ENCODE assay signal across 17 mouse cellular contexts in the genomic region with DNA sequence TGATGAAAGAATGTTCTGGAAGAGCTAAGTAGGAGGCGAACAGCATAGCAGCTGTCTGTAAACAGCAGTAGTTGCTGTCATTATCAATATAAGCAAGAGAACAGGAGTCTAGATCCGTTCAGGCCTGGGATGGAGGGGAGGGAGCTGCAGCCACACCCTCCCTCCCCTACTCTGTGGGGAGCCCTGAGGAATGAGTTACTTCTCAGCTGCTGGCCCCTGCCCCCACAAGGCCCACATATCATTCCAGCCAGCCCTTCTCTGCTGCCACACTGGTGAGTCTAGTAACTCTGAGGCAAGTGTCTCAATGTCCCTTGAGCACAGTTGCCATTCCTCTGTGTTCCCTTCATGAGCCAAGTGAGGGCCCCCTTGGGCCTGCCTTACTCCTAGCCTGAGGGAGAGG. TPM values are rescaled to one million over a fixed set of nuclear protein-coding genes. Genes with fewer than 3 reads are reported as not detected.
DNase-seq lines count a peak whose midpoint lies in the region; ATAC-seq and TF ChIP-seq lines count a peak whose summit lies in the region.
"Had no signal": no experiment of that assay in that cellular context is flagged by ENCODE, and none has a peak within 500 bp of the region (broad histone marks: within the 10 kb centered on the region; RNA-seq: fewer than 3 reads in every experiment).

No protein-coding gene starts in this region.

- no peak for TF ChIP-seq CTCF in MEL (IDR thresholded peaks at IDR 0.05 in 2 of 3, conservative IDR thresholded peaks at IDR 0.05 in 1 of 3; ENCODE audit: control insufficient read depth in 1 of 3, insufficient read depth in 1 of 3, low read depth in 2 of 3, low read length in 3 of 3, poor library complexity in 1 of 3, severe bottlenecking in 1 of 3)
- TF ChIP-seq CTCF in gastrocnemius, adult 2 months (IDR thresholded peaks at IDR 0.05) = no peak

- H3K9me3 ChIP-seq in kidney, embryonic 15.5 days (replicated peaks) = no peaks in the 10 kb centered on the region
- H3K9me3 ChIP-seq in MEL (replicated peaks; ENCODE audit: insufficient read depth, low read length) = no peaks in the 10 kb centered on the region
- no peaks in the 10 kb centered on the region for H3K9me3 ChIP-seq in liver, embryonic 15.5 days (replicated peaks)

- ATAC-seq in kidney, embryonic 15.5 days (replicated peaks; ENCODE audit: low FRiP score) = peak; percentile 53; the same call in 1 of the 2 replicates
- ATAC-seq in erythroid progenitor cell, adult 5-6 weeks (replicated peaks; ENCODE audit: low FRiP score, poor library complexity, severe bottlenecking) = 0 out of 2 replicates have a peak, but pooled peaks have one; percentile 27
- peak; percentile 76 for ATAC-seq in liver, embryonic 15.5 days (ENCODE audit: insufficient read depth)
- ATAC-seq in frontal cortex, adult (ENCODE audit: low TSS enrichment) = no peak

- H3K9ac ChIP-seq in kidney, embryonic 15.5 days = no peak overlapping the region
- H3K9ac ChIP-seq in MEL (ENCODE audit: control insufficient read depth, low read depth, low read length, poor library complexity, severe bottlenecking) = no peak overlapping the region
- peak overlapping the region; percentile 19 for H3K9ac ChIP-seq in liver, embryonic 15.5 days
- H3K9ac ChIP-seq: heart, embryonic 15.5 days had no signal

- H3K27ac ChIP-seq in kidney, embryonic 15.5 days = 0 out of 2 replicates have a peak overlapping the region, but pooled peaks have one; percentile 9
- H3K27ac ChIP-seq in MEL (ENCODE audit: control insufficient read depth, low read depth, low read length) = no peak overlapping the region
- H3K27ac ChIP-seq in liver, embryonic 15.5 days (replicated peaks) = peak overlapping the region; percentile 90
- no peak overlapping the region for H3K27ac ChIP-seq in gastrocnemius, adult 2 months
- H3K27ac ChIP-seq: heart, embryonic 15.5 days; macrophage had no signal

- peaks cover 18% of the 10 kb centered on the region for H3K4me1 ChIP-seq in kidney, embryonic 15.5 days
- H3K4me1 ChIP-seq in MEL (ENCODE audit: control insufficient read depth in 1 of 2, insufficient read depth in 2 of 2, low read length in 2 of 2) = peaks cover 4 to 36% of the 10 kb centered on the region in 2 experiments
- peaks cover 48% of the 10 kb centered on the region for H3K4me1 ChIP-seq in liver, embryonic 15.5 days (replicated peaks)

- no peak overlapping the region for H3K4me2 ChIP-seq in kidney, embryonic 15.5 days
- H3K4me2 ChIP-seq in liver, embryonic 15.5 days = peak overlapping the region; percentile 40
- H3K4me2 ChIP-seq: heart, embryonic 15.5 days had no signal

- no peak for DNase-seq in kidney, postnatal 36 days
- peak; percentile 21 for DNase-seq in MEL (ENCODE audit: low read depth, low spot score)
- DNase-seq in gastrocnemius, adult 2 months = no peak
- no peak for DNase-seq in lung, postnatal 14 days
- DNase-seq: adrenal gland, postnatal 10 days; cerebellum, adult 9-11 months; embryo, embryonic 11 days; gastrocnemius, postnatal 25 days; kidney, postnatal 10 days; thymus, adult 18-20 months had no signal

- no peak for TF ChIP-seq POLR2A in MEL (IDR thresholded peaks at IDR 0.05; ENCODE audit: control insufficient read depth in 1 of 2, insufficient read depth in 1 of 2, low read depth in 1 of 2, low read length in 2 of 2, poor library complexity in 1 of 2)

- TF ChIP-seq RAD21 in MEL (IDR thresholded peaks at IDR 0.05; ENCODE audit: low read depth, low read length) = no peak

- no peaks in the 10 kb centered on the region for H3K79me2 ChIP-seq in MEL (ENCODE audit: control insufficient read depth, insufficient read depth, low read length, poor library complexity)

- 49% methylated on average over 2 of the region's 2 CpGs for WGBS in kidney, embryonic 15.5 days
- WGBS in liver, embryonic 15.5 days (ENCODE audit: insufficient replicate concordance) = 19% methylated on average over 2 of the region's 2 CpGs

- H3K4me3 ChIP-seq in kidney, embryonic 15.5 days (replicated peaks) = no peak overlapping the region
- no peak overlapping the region for H3K4me3 ChIP-seq in MEL (ENCODE audit: control insufficient read depth in 1 of 2, insufficient read depth in 1 of 2, low read depth in 2 of 2, low read length in 2 of 2)
- H3K4me3 ChIP-seq in liver, embryonic 15.5 days (replicated peaks) = no peak overlapping the region
- H3K4me3 ChIP-seq in gastrocnemius, adult 2 months = no peak overlapping the region
- H3K4me3 ChIP-seq: heart, embryonic 15.5 days had no signal

- no peaks in the 10 kb centered on the region for H3K36me3 ChIP-seq in kidney, embryonic 15.5 days
- peaks cover 0 to 14% of the 10 kb centered on the region in 2 experiments; a peak in 2 of 4 replicates for H3K36me3 ChIP-seq in MEL (ENCODE audit: control insufficient read depth in 1 of 2, insufficient read depth in 2 of 2, low read length in 2 of 2)
- H3K36me3 ChIP-seq in liver, embryonic 15.5 days (replicated peaks) = no peaks in the 10 kb centered on the region
- H3K36me3 ChIP-seq: G1E; heart, embryonic 15.5 days had no signal

- TF ChIP-seq EP300 in MEL (IDR thresholded peaks at IDR 0.05; ENCODE audit: low read depth in 1 of 2, low read length in 2 of 2) = no peak

- H3K27me3 ChIP-seq in kidney, embryonic 15.5 days = peaks cover 2% of the 10 kb centered on the region; the same call in 1 of the 2 replicates
- no peaks in the 10 kb centered on the region for H3K27me3 ChIP-seq in MEL (ENCODE audit: control insufficient read depth in 1 of 2, insufficient read depth in 2 of 2, low read length in 2 of 2)
- H3K27me3 ChIP-seq in liver, embryonic 15.5 days = no peaks in the 10 kb centered on the region; the same call in 1 of the 2 replicates
- H3K27me3 ChIP-seq: heart, embryonic 15.5 days had no signal

- intact Hi-C loops in gastrocnemius, adult 2 months (cut with DNase I) = loop anchor here (10.0 kb wide), 1 partner anchor 242 kb away; a partner anchor contains a TSS

TF ChIP-seq in MEL, 35 proteins besides CTCF, POLR2A, EP300 and RAD21:
- no peak for TF ChIP-seq MAX (IDR thresholded peaks at IDR 0.05; ENCODE audit: low read length)
- TF ChIP-seq MEF2A (IDR thresholded peaks at IDR 0.05; ENCODE audit: extremely low read depth, insufficient replicate concordance, low read depth, low read length, poor library complexity, severe bottlenecking) = no peak
- TF ChIP-seq NRF1 (IDR thresholded peaks at IDR 0.05; ENCODE audit: insufficient read depth, low read depth, low read length, poor library complexity, severe bottlenecking) = no peak
- TF ChIP-seq ZNF384 (IDR thresholded peaks at IDR 0.05; ENCODE audit: low read depth, low read length) = no peak
- no peak for TF ChIP-seq HCFC1 (IDR thresholded peaks at IDR 0.05; ENCODE audit: low read depth, low read length)
- TF ChIP-seq GATA1 (IDR thresholded peaks at IDR 0.05; ENCODE audit: low read depth, low read length) = no peak

RNA-seq across cellular contexts. Expression of a gene that starts 26.2 kb away (rescaled TPM):
- 6.8 and 7.1 TPM in 2 replicates for polyA plus RNA-seq in kidney, embryonic 15.5 days (2015; fragmentation: Nextera tagmentation; extraction: Ambion mirVana)
- 0.07 and 0.12 TPM in 2 replicates for total RNA-seq in MEL (2012; rRNA removed)
- polyA plus RNA-seq in MEL (2012; ENCODE audit: insufficient read depth in 1 of 2, insufficient read length in 2 of 2, low read depth in 1 of 2, low replicate concordance in 2 of 2, missing spikeins in 1 of 2) = 1 to 10 TPM in 1 of 2 experiments, not detected in 1; 1.2 TPM
- total RNA-seq in erythroid progenitor cell, adult 5-6 weeks (2015; ENCODE audit: low replicate concordance) = 0.36 TPM in 1 of 2 replicates, not detected in the other
- 0.90 TPM in 1 of 2 replicates, not detected in the other for total RNA-seq in erythroid progenitor cell, adult 5-6 weeks (2017; ENCODE audit: low replicate concordance)
- 0.18 and 0.20 TPM in 2 replicates for polyA plus RNA-seq in liver, embryonic 15.5 days (2015; fragmentation: Nextera tagmentation; extraction: Ambion mirVana)
- total RNA-seq in gastrocnemius, adult 2 months (2021) = under 1 TPM; 0.50 to 0.74 TPM
- polyA plus RNA-seq: G1E had no signal

RNA-seq across cellular contexts. Expression of a gene that starts 51.4 kb away (rescaled TPM):
- polyA plus RNA-seq in kidney, embryonic 15.5 days (2015; fragmentation: Nextera tagmentation; extraction: Ambion mirVana) = 37.5 and 43.8 TPM in 2 replicates
- 2.4 and 2.7 TPM in 2 replicates for total RNA-seq in MEL (2012; rRNA removed)
- 10 to 100 TPM in 1 of 2 experiments, not detected in 1; 30.1 TPM for polyA plus RNA-seq in MEL (2012; ENCODE audit: insufficient read depth in 1 of 2, insufficient read length in 2 of 2, low read depth in 1 of 2, low replicate concordance in 2 of 2, missing spikeins in 1 of 2)
- total RNA-seq in erythroid progenitor cell, adult 5-6 weeks (2015; ENCODE audit: low replicate concordance) = 8.6 and 10.5 TPM in 2 replicates
- total RNA-seq in erythroid progenitor cell, adult 5-6 weeks (2017; ENCODE audit: low replicate concordance) = 0.08 and 0.26 TPM in 2 replicates
- polyA plus RNA-seq in liver, embryonic 15.5 days (2015; fragmentation: Nextera tagmentation; extraction: Ambion mirVana) = 6.5 and 6.8 TPM in 2 replicates
- 10 to 100 TPM in 1 of 2 experiments, 1 to 10 TPM in 1; 10.0 to 10.5 TPM for total RNA-seq in gastrocnemius, adult 2 months (2021)

Comparison
In these comparisons a context has a peak if more than half of its experiments do, and no peak if none do; other contexts are left out.
1. H3K27ac ChIP-seq: peak in kidney, embryonic 15.5 days (single experiment) and liver, embryonic 15.5 days (single experiment); none in MEL (single experiment) and gastrocnemius, adult 2 months (single experiment).